Mouse (Mus musculus): ENCODE measurements around the gene Gdnf. TPM values are rescaled to one million over a fixed set of nuclear protein-coding genes. Genes with fewer than 3 reads are reported as not detected.
A peak's percentile ranks its signal among the peaks of the same experiment; 100 is the strongest.

Gene Gdnf
- polyA plus RNA-seq, 1 experiment from 2014 or later, result 0.25 TPM

DNA sequence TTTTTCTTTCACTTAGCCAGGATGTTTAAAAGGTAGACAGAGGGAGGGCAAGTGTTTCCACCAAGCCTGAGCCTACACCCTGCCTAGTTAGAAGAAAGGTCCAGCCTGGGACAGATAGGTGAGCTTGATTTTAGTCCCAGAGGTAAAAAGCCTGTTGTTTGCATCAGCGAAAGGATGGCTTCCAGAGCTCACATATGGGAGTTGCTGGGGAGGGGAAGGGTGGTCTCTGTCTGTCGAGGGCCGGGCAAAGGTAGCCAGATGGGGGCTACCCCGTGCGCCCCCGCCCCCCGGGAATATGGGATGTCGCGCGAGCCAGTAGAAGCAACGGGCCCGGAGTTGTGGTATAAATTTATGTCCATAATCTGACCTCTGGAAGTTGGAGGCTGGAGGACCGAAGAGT lies 4.3 kb downstream of the Gdnf start:
- ATAC-seq (ENCODE audit: insufficient number of reproducible peaks, insufficient read depth, low FRiP score, low TSS enrichment, low read depth), result no peak
- Histone ChIP-seq H3K36me3 (no peaks in the 10 kb centered on the region), H3K27ac (no peak overlapping the region), H3K4me3 (replicated peaks) (peak overlapping the region; percentile 39), H3K9ac (replicated peaks) (no peak overlapping the region), H3K27me3 (peaks cover 99% of the 10 kb centered on the region), H3K4me1 (replicated peaks) (peaks cover 56% of the 10 kb centered on the region), H3K9me3 (no peaks in the 10 kb centered on the region), H3K4me2 (peak overlapping the region; percentile 66)
- 3% methylated on average over 13 of the region's 13 CpGs for WGBS

DNA sequence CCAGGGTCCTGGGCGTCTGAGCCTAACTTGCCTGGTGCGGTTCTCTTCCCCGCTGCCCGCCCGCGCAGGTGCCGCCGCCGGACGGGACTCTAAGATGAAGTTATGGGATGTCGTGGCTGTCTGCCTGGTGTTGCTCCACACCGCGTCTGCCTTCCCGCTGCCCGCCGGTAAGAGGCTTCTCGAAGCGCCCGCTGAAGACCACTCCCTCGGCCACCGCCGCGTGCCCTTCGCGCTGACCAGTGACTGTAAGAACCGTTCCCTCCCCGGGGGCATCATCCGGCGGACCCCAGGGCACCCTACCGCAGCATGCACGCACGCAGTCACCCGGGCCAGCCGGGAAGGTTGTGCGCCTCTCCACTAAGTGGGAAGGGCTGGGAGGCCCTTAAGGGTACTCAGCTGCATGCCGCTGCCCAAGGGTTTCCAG lies 4.9 kb downstream of the Gdnf start:
- H3K27ac ChIP-seq, result no peak overlapping the region
- no peaks in the 10 kb centered on the region for H3K36me3 ChIP-seq
- peaks cover 97% of the 10 kb centered on the region for H3K27me3 ChIP-seq
- peak overlapping the region; percentile 39 for H3K4me3 ChIP-seq (replicated peaks)
- H3K9me3 ChIP-seq, result no peaks in the 10 kb centered on the region
- H3K9ac ChIP-seq (replicated peaks), result 0 out of 2 replicates have a peak overlapping the region, but pooled peaks have one; percentile 34
- peaks cover 50% of the 10 kb centered on the region for H3K4me1 ChIP-seq (replicated peaks)
- H3K4me2 ChIP-seq, result peak overlapping the region; percentile 66
- ATAC-seq (ENCODE audit: insufficient number of reproducible peaks, insufficient read depth, low FRiP score, low TSS enrichment, low read depth), result no peak
- WGBS, result under 1% methylated on average over 36 of the region's 36 CpGs

- no peak overlapping the region for H3K4me3 ChIP-seq (replicated peaks)
- peaks cover 56% of the 10 kb centered on the region for H3K27me3 ChIP-seq
- H3K9me3 ChIP-seq, result no peaks in the 10 kb centered on the region
- no peak overlapping the region for H3K27ac ChIP-seq
- no peak; the same call in 1 of the 2 replicates for ATAC-seq (ENCODE audit: insufficient number of reproducible peaks, insufficient read depth, low FRiP score, low TSS enrichment, low read depth)
- H3K9ac ChIP-seq (replicated peaks), result no peak overlapping the region
- no peak overlapping the region for H3K4me2 ChIP-seq
- 72% methylated on average over 6 of the region's 6 CpGs for WGBS
- H3K4me1 ChIP-seq (replicated peaks), result no peaks in the 10 kb centered on the region
- H3K36me3 ChIP-seq, result no peaks in the 10 kb centered on the region
Measured at GRCm38 (mm10) chr15:7823886-7824285, 13.2 kb downstream of the Gdnf start.

DNA sequence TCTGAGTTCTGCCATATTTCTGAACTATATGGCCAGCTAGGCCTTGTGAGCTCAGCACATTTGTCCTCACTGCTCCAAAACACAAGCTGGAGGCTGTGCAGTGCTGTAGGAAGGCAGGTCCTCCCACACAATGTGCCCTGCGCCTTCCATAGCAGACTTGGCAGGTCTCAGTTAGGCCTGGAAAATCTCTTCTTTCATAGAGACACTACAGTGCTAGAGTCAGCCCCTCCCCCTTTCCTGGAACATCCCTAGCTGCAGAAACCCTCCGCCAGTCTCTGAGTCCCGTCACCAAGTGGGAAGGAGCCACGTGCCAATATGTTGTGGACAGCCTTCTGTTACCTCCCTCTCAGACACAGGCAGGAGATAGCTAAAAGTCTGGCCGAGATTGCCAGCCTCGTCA lies 14.9 kb downstream of the Gdnf start:
- 52% methylated on average over 6 of the region's 6 CpGs for WGBS
- Histone ChIP-seq H3K27ac (no peak overlapping the region), H3K36me3 (no peaks in the 10 kb centered on the region), H3K4me1 (replicated peaks) (no peaks in the 10 kb centered on the region), H3K9me3 (no peaks in the 10 kb centered on the region), H3K27me3 (peaks cover 42% of the 10 kb centered on the region), H3K9ac (replicated peaks) (no peak overlapping the region), H3K4me3 (replicated peaks) (no peak overlapping the region), H3K4me2 (no peak overlapping the region)
- no peak for ATAC-seq (ENCODE audit: insufficient number of reproducible peaks, insufficient read depth, low FRiP score, low TSS enrichment, low read depth)

GRCm38 (mm10) chr15:7835404-7835803 lies 24.8 kb downstream of the Gdnf start:
- 91% methylated on average over 9 of the region's 9 CpGs for WGBS
- H3K4me1 ChIP-seq (replicated peaks), result no peaks in the 10 kb centered on the region
- ATAC-seq (ENCODE audit: insufficient number of reproducible peaks, insufficient read depth, low FRiP score, low TSS enrichment, low read depth), result no peak
- H3K9ac ChIP-seq (replicated peaks), result no peak overlapping the region
- no peaks in the 10 kb centered on the region for H3K36me3 ChIP-seq
- H3K4me3 ChIP-seq (replicated peaks), result no peak overlapping the region
- no peak overlapping the region for H3K27ac ChIP-seq
- no peaks in the 10 kb centered on the region for H3K9me3 ChIP-seq
- H3K27me3 ChIP-seq, result no peaks in the 10 kb centered on the region; the same call in 1 of the 2 replicates
- no peak overlapping the region for H3K4me2 ChIP-seq

GRCm38 (mm10) chr15:7838060-7838920 lies 27.6 kb downstream of the Gdnf start:
- Histone ChIP-seq H3K4me1 (replicated peaks) (no peaks in the 10 kb centered on the region), H3K27me3 (no peaks in the 10 kb centered on the region; the same call in 1 of the 2 replicates), H3K36me3 (no peaks in the 10 kb centered on the region), H3K9me3 (no peaks in the 10 kb centered on the region), H3K4me3 (replicated peaks) (no peak overlapping the region), H3K4me2 (no peak overlapping the region), H3K27ac (no peak overlapping the region), H3K9ac (replicated peaks) (no peak overlapping the region)
- no peak for ATAC-seq (ENCODE audit: insufficient number of reproducible peaks, insufficient read depth, low FRiP score, low TSS enrichment, low read depth)
- WGBS, result 74% methylated on average over 8 of the region's 8 CpGs

- ATAC-seq (ENCODE audit: insufficient number of reproducible peaks, insufficient read depth, low FRiP score, low TSS enrichment, low read depth), result no peak
- no peaks in the 10 kb centered on the region for H3K9me3 ChIP-seq
- H3K4me3 ChIP-seq (replicated peaks), result no peak overlapping the region
- WGBS, result 63% methylated on average over 7 of the region's 7 CpGs
- no peak overlapping the region for H3K27ac ChIP-seq
- H3K27me3 ChIP-seq, result no peaks in the 10 kb centered on the region; the same call in 1 of the 2 replicates
- H3K4me1 ChIP-seq (replicated peaks), result no peaks in the 10 kb centered on the region
- H3K4me2 ChIP-seq, result no peak overlapping the region
- H3K9ac ChIP-seq (replicated peaks), result no peak overlapping the region
- H3K36me3 ChIP-seq, result no peaks in the 10 kb centered on the region
Measured at GRCm38 (mm10) chr15:7838921-7839309, 28.3 kb downstream of the Gdnf start.

- Histone ChIP-seq H3K27ac (no peak overlapping the region), H3K4me3 (replicated peaks) (no peak overlapping the region), H3K27me3 (no peaks in the 10 kb centered on the region; the same call in 1 of the 2 replicates), H3K9ac (replicated peaks) (no peak overlapping the region), H3K4me2 (no peak overlapping the region), H3K36me3 (no peaks in the 10 kb centered on the region), H3K4me1 (replicated peaks) (no peaks in the 10 kb centered on the region), H3K9me3 (no peaks in the 10 kb centered on the region)
- 90% methylated on average over 1 of the region's 1 CpGs for WGBS
- no peak for ATAC-seq (ENCODE audit: insufficient number of reproducible peaks, insufficient read depth, low FRiP score, low TSS enrichment, low read depth)
Measured at GRCm38 (mm10) chr15:7841664-7842063, 31.0 kb downstream of the Gdnf start.

DNA sequence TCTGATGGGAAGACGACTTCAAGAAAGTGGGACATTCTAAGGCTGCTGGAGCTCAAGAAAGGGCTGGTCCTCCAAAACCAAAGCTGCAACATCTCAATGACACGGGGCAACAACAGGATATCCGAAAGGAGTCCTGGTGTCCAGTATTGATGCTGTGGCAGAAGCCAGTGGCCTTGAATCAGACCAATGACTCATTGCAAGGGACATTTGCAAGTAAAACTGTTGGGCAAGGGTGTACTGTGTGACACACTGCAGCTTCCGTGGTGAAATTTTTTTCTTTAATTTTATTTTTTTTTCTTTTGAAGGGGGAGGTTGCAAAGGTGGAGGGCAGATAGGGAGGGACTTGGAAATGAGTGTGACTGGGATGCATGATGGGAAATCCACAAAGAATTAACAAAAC lies 31.8 kb downstream of the Gdnf start:
- Histone ChIP-seq H3K9ac (replicated peaks) (no peak overlapping the region), H3K36me3 (no peaks in the 10 kb centered on the region), H3K27me3 (no peaks in the 10 kb centered on the region; the same call in 1 of the 2 replicates), H3K4me2 (no peak overlapping the region), H3K4me1 (replicated peaks) (no peaks in the 10 kb centered on the region), H3K27ac (no peak overlapping the region), H3K4me3 (replicated peaks) (no peak overlapping the region), H3K9me3 (no peaks in the 10 kb centered on the region)
- ATAC-seq (ENCODE audit: insufficient number of reproducible peaks, insufficient read depth, low FRiP score, low TSS enrichment, low read depth), result no peak
- WGBS, result 83% methylated on average over 4 of the region's 4 CpGs

GRCm38 (mm10) chr15:7857418-7857817 lies 46.8 kb downstream of the Gdnf start:
- Histone ChIP-seq H3K27me3 (no peaks in the 10 kb centered on the region), H3K9me3 (no peaks in the 10 kb centered on the region), H3K36me3 (no peaks in the 10 kb centered on the region), H3K9ac (replicated peaks) (no peak overlapping the region), H3K4me2 (no peak overlapping the region), H3K4me3 (replicated peaks) (no peak overlapping the region), H3K4me1 (replicated peaks) (no peaks in the 10 kb centered on the region), H3K27ac (no peak overlapping the region)
- whole genome bisulfite sequencing, result 82% methylated on average over 13 of the region's 13 CpGs
- ATAC-seq (ENCODE audit: insufficient number of reproducible peaks, insufficient read depth, low FRiP score, low TSS enrichment, low read depth), result no peak

DNA sequence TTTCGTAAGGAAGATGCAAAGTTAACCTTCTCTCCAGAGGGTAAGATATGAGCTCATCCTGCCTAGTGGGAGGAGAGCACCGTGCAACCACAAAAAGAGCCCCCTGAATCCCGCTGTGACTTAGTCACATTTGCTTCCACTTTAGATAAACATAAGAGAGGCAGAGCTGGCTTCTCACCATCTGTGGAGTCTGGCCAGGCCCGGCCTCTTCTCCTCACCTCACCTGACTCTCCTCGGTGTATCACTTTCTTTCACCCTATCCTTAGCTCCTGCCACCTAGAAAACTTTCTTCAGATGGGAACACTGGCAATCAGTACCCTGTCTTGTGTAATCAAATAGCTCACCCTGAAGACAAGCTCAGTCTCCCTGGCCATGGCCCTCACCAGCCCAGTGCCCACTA lies 48.2 kb downstream of the Gdnf start:
- H3K27me3 ChIP-seq, result no peaks in the 10 kb centered on the region
- H3K4me3 ChIP-seq (replicated peaks), result no peak overlapping the region
- WGBS, result 87% methylated on average over 5 of the region's 5 CpGs
- no peaks in the 10 kb centered on the region for H3K9me3 ChIP-seq
- no peak for ATAC-seq (ENCODE audit: insufficient number of reproducible peaks, insufficient read depth, low FRiP score, low TSS enrichment, low read depth)
- no peak overlapping the region for H3K4me2 ChIP-seq
- H3K4me1 ChIP-seq (replicated peaks), result no peaks in the 10 kb centered on the region
- H3K36me3 ChIP-seq, result no peaks in the 10 kb centered on the region
- no peak overlapping the region for H3K27ac ChIP-seq
- H3K9ac ChIP-seq (replicated peaks), result no peak overlapping the region

DNA sequence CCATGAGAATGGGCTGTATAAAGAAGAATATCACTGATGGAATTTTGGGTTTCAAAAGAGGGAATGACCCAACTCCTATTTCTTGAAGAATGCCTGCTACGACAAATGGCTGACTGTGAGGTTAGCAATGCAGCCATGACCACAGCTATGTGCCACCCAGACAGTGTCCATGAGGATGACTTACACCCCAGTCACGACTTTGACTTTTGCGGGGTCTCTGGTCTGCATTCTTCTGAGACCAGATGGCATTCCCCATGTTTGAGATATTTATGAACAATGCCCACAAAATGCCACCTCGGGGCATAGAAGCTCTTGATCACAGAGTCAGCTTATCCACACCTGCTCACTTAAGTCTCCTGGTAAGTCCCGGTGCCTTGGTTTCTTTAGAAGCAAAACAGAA lies 52.2 kb downstream of the Gdnf start:
- no peak overlapping the region for H3K9ac ChIP-seq (replicated peaks)
- 85% methylated on average over 5 of the region's 5 CpGs for WGBS
- H3K4me3 ChIP-seq (replicated peaks), result no peak overlapping the region
- no peak for ATAC-seq (ENCODE audit: insufficient number of reproducible peaks, insufficient read depth, low FRiP score, low TSS enrichment, low read depth)
- H3K4me2 ChIP-seq, result no peak overlapping the region
- no peaks in the 10 kb centered on the region for H3K9me3 ChIP-seq
- H3K36me3 ChIP-seq, result no peaks in the 10 kb centered on the region
- no peaks in the 10 kb centered on the region for H3K4me1 ChIP-seq (replicated peaks)
- no peak overlapping the region for H3K27ac ChIP-seq
- no peaks in the 10 kb centered on the region for H3K27me3 ChIP-seq
